Mouse (Mus musculus) MEL (cell line): ENCODE measurements around the gene Ywhab.

ENCODE experiments used
- CHD2 ChIP-seq: IDR thresholded peaks from 2 replicates; pipeline ENCODE4 v1.6.1; 2011; ENCODE audit warnings: low read length, improper control_type of control experiment
- CTCF ChIP-seq, 3 experiments: IDR thresholded peaks in 2 of 3; conservative IDR thresholded peaks in 1 of 3; 2 replicates each; pipeline ENCODE4 v1.5.1; 2011 to 2012; ENCODE audit warnings: low read length in 3 of 3, low read depth in 2 of 3, mild to moderate bottlenecking in 2 of 3, improper control_type of control experiment in 1 of 3, inconsistent platforms in 1 of 3, mixed read lengths in 1 of 3, moderate library complexity in 1 of 3; ENCODE audit not compliant: control insufficient read depth in 1 of 3, insufficient read depth in 1 of 3, poor library complexity in 1 of 3, severe bottlenecking in 1 of 3
- EP300 ChIP-seq, 2 experiments: IDR thresholded peaks; 2 replicates each; pipeline ENCODE4 v1.6.1; 2011; ENCODE audit warnings: improper control_type of control experiment in 2 of 2, low read length in 2 of 2, low read depth in 1 of 2, mild to moderate bottlenecking in 1 of 2
- ETS1 ChIP-seq: IDR thresholded peaks from 2 replicates; pipeline ENCODE4 v1.6.1; 2012; ENCODE audit warnings: low read depth, mild to moderate bottlenecking, inconsistent platforms, low read length, improper control_type of control experiment, moderate library complexity
- MXI1 ChIP-seq: IDR thresholded peaks from 2 replicates; pipeline ENCODE4 v1.6.1; 2011; ENCODE audit warnings: mild to moderate bottlenecking, low read depth, low read length, improper control_type of control experiment
- MYB ChIP-seq: IDR thresholded peaks from 2 replicates; pipeline ENCODE4 v1.6.1; 2011; ENCODE audit warnings: mild to moderate bottlenecking, low read depth, low read length, improper control_type of control experiment
- POLR2A ChIP-seq, 2 experiments: IDR thresholded peaks; 2 replicates each; pipeline ENCODE4 v1.6.1; 2011 to 2012; ENCODE audit warnings: low read length in 2 of 2, mild to moderate bottlenecking in 2 of 2, control low read depth in 1 of 2, improper control_type of control experiment in 1 of 2, low read depth in 1 of 2, moderate library complexity in 1 of 2; ENCODE audit not compliant: control insufficient read depth in 1 of 2, insufficient read depth in 1 of 2, poor library complexity in 1 of 2
- TCF12 ChIP-seq: IDR thresholded peaks from 2 replicates; pipeline ENCODE4 v1.6.1; 2014; ENCODE audit warnings: low read depth, mild to moderate bottlenecking, inconsistent platforms, low read length, improper control_type of control experiment, moderate library complexity
- ZC3H11A ChIP-seq: IDR thresholded peaks from 2 replicates; pipeline ENCODE4 v1.6.1; 2012; ENCODE audit warnings: low read depth, mild to moderate bottlenecking, inconsistent platforms, low read length, improper control_type of control experiment

DNA sequence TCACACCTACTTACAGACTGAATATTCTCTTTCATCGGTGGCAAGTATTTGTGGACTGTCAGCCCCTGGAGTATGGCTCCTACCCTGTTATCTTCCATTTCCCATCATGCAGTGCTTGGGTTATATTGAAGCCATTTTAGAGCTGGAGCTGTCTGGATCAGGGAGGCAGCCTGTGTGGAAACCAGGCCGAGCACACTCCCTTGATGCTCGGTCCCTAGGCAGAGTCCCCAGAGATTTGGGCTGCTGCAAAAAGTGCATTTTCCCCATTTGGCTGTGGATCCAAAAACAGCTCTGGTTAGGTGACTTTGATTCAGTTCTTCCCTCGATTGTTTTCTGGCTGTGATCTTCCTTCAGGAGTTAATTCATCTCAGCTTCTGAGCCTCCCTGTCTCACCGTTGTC is 2.1 kb downstream of the Ywhab start:
- TF ChIP-seq MXI1 = no peak
- TF ChIP-seq POLR2A (IDR thresholded peaks at IDR 0.05; ENCODE audit: control insufficient read depth in 1 of 2, insufficient read depth in 1 of 2, low read depth in 1 of 2, low read length in 2 of 2, poor library complexity in 1 of 2) = no peak
- no peak for TF ChIP-seq CHD2
- no peak for TF ChIP-seq CTCF (IDR thresholded peaks at IDR 0.05 in 2 of 3, conservative IDR thresholded peaks at IDR 0.05 in 1 of 3; ENCODE audit: control insufficient read depth in 1 of 3, insufficient read depth in 1 of 3, low read depth in 2 of 3, low read length in 3 of 3, poor library complexity in 1 of 3, severe bottlenecking in 1 of 3)
- TF ChIP-seq EP300 (IDR thresholded peaks at IDR 0.05; ENCODE audit: low read depth in 1 of 2, low read length in 2 of 2) = peak in 1 of 2 experiments; percentile 10; a peak in 1 of 4 replicates
- no peak for TF ChIP-seq MYB
- TF ChIP-seq ETS1 = no peak
- TF ChIP-seq ZC3H11A = no peak
- TF ChIP-seq TCF12 = no peak
